Mouse (Mus musculus): ENCODE measurements at regions not wholly inside any gene's neighbourhood (a gene's known extent, or its start where the extent isn't known, plus 50 kb on each side); places are given as distances from the start of the nearest gene placed in this dataset.

GRCm38 (mm10) chr1:184453673-184454072 lies 278.7 kb downstream of the Hlx start:
- no peaks in the 10 kb centered on the region; a peak in 1 of 4 replicates for H3K27me3 ChIP-seq (ENCODE audit: control insufficient read depth in 1 of 2, insufficient read depth in 2 of 2, low read length in 2 of 2)
- H3K36me3 ChIP-seq (ENCODE audit: control insufficient read depth in 1 of 2, insufficient read depth in 2 of 2, low read length in 2 of 2), result no peaks in the 10 kb centered on the region
- H3K79me2 ChIP-seq (ENCODE audit: control insufficient read depth, insufficient read depth, low read length, poor library complexity), result no peaks in the 10 kb centered on the region
- H3K9ac ChIP-seq (ENCODE audit: control insufficient read depth, low read depth, low read length, poor library complexity, severe bottlenecking), result no peak overlapping the region
- H3K4me1 ChIP-seq (ENCODE audit: control insufficient read depth in 1 of 2, insufficient read depth in 2 of 2, low read length in 2 of 2), result no peaks in the 10 kb centered on the region
- no peak for DNase-seq (ENCODE audit: low read depth, low spot score)
- H3K27ac ChIP-seq (ENCODE audit: control insufficient read depth, low read depth, low read length), result no peak overlapping the region
- TF ChIP-seq JUND (IDR thresholded peaks at IDR 0.05; ENCODE audit: low read depth, low read length) (no peak), POLR2A (IDR thresholded peaks at IDR 0.05; ENCODE audit: control insufficient read depth in 1 of 2, insufficient read depth in 1 of 2, low read depth in 1 of 2, low read length in 2 of 2, poor library complexity in 1 of 2) (no peak), RAD21 (IDR thresholded peaks at IDR 0.05; ENCODE audit: low read depth, low read length) (no peak), CHD1 (IDR thresholded peaks at IDR 0.05; ENCODE audit: low read depth, low read length) (no peak), POLR2AphosphoS5 (IDR thresholded peaks at IDR 0.05; ENCODE audit: borderline replicate concordance, low read depth, low read length) (no peak), ELF1 (IDR thresholded peaks at IDR 0.05; ENCODE audit: low read depth, low read length) (no peak), EP300 (IDR thresholded peaks at IDR 0.05; ENCODE audit: low read depth in 1 of 2, low read length in 2 of 2) (no peak), NRF1 (IDR thresholded peaks at IDR 0.05; ENCODE audit: insufficient read depth, low read depth, low read length, poor library complexity, severe bottlenecking) (no peak), E2F4 (IDR thresholded peaks at IDR 0.05; ENCODE audit: borderline replicate concordance, low read depth, low read length) (no peak), ZNF384 (IDR thresholded peaks at IDR 0.05; ENCODE audit: low read depth, low read length) (no peak)
- H3K9me3 ChIP-seq (replicated peaks; ENCODE audit: insufficient read depth, low read length), result no peaks in the 10 kb centered on the region
- no peak overlapping the region for H3K4me3 ChIP-seq (ENCODE audit: control insufficient read depth in 1 of 2, insufficient read depth in 1 of 2, low read depth in 2 of 2, low read length in 2 of 2)

GRCm38 (mm10) chr1:184453061-184453460 lies 279.4 kb downstream of the Hlx start:
- H3K36me3 ChIP-seq (ENCODE audit: control insufficient read depth in 1 of 2, insufficient read depth in 2 of 2, low read length in 2 of 2), result no peaks in the 10 kb centered on the region
- TF ChIP-seq POLR2A (IDR thresholded peaks at IDR 0.05; ENCODE audit: control insufficient read depth in 1 of 2, insufficient read depth in 1 of 2, low read depth in 1 of 2, low read length in 2 of 2, poor library complexity in 1 of 2) (no peak), USF1 (IDR thresholded peaks at IDR 0.05; ENCODE audit: low read depth, low read length) (no peak), ZMIZ1 (IDR thresholded peaks at IDR 0.05; ENCODE audit: low read depth, low read length) (no peak), JUND (IDR thresholded peaks at IDR 0.05; ENCODE audit: low read depth, low read length) (no peak), KAT2A (conservative IDR thresholded peaks at IDR 0.05; ENCODE audit: low read depth, low read length) (no peak), UBTF (IDR thresholded peaks at IDR 0.05; ENCODE audit: borderline replicate concordance, insufficient read depth, low read depth, low read length) (no peak), ZKSCAN1 (IDR thresholded peaks at IDR 0.05; ENCODE audit: low read depth, low read length) (no peak), POLR2AphosphoS5 (IDR thresholded peaks at IDR 0.05; ENCODE audit: borderline replicate concordance, low read depth, low read length) (no peak), MEF2A (IDR thresholded peaks at IDR 0.05; ENCODE audit: extremely low read depth, insufficient replicate concordance, low read depth, low read length, poor library complexity, severe bottlenecking) (no peak), HCFC1 (IDR thresholded peaks at IDR 0.05; ENCODE audit: low read depth, low read length) (no peak), MXI1 (IDR thresholded peaks at IDR 0.05; ENCODE audit: low read depth, low read length) (no peak), CHD2 (IDR thresholded peaks at IDR 0.05; ENCODE audit: low read length) (no peak), RCOR1 (IDR thresholded peaks at IDR 0.05; ENCODE audit: low read depth, low read length) (no peak), MAX (IDR thresholded peaks at IDR 0.05; ENCODE audit: low read length) (no peak), ZC3H11A (IDR thresholded peaks at IDR 0.05; ENCODE audit: low read depth, low read length) (no peak), MAZ (IDR thresholded peaks at IDR 0.05; ENCODE audit: low read depth, low read length) (no peak), TBP (IDR thresholded peaks at IDR 0.05; ENCODE audit: low read depth, low read length) (no peak), MYC (IDR thresholded peaks at IDR 0.05; ENCODE audit: low read depth, low read length) (no peak), ELF1 (IDR thresholded peaks at IDR 0.05; ENCODE audit: low read depth, low read length) (no peak), GATA1 (IDR thresholded peaks at IDR 0.05; ENCODE audit: low read depth, low read length) (no peak)
- H3K27ac ChIP-seq (ENCODE audit: control insufficient read depth, low read depth, low read length), result no peak overlapping the region
- H3K9ac ChIP-seq (ENCODE audit: control insufficient read depth, low read depth, low read length, poor library complexity, severe bottlenecking), result no peak overlapping the region
- H3K4me3 ChIP-seq (ENCODE audit: control insufficient read depth in 1 of 2, insufficient read depth in 1 of 2, low read depth in 2 of 2, low read length in 2 of 2), result no peak overlapping the region
- H3K27me3 ChIP-seq (ENCODE audit: control insufficient read depth in 1 of 2, insufficient read depth in 2 of 2, low read length in 2 of 2), result no peaks in the 10 kb centered on the region; a peak in 1 of 4 replicates
- no peaks in the 10 kb centered on the region for H3K9me3 ChIP-seq (replicated peaks; ENCODE audit: insufficient read depth, low read length)
- H3K4me1 ChIP-seq (ENCODE audit: control insufficient read depth in 1 of 2, insufficient read depth in 2 of 2, low read length in 2 of 2), result no peaks in the 10 kb centered on the region
- DNase-seq (ENCODE audit: low read depth, low spot score), result no peak
- no peaks in the 10 kb centered on the region for H3K79me2 ChIP-seq (ENCODE audit: control insufficient read depth, insufficient read depth, low read length, poor library complexity)

Data from MEL (cell line).